Mouse (Mus musculus) fat pad, adult 2 months (tissue): Measurements from ENCODE around the gene Ncapg2.

Experiments
- DNase-seq: peaks from one replicate; pipeline ENCODE4 v3.0.0-alpha.2; 2011; ENCODE audit warnings: low read depth, low spot score; ENCODE audit errors: extremely low read depth

The Ncapg2 gene

GRCm38 (mm10) chr12:116438591-116438990, 33.4 kb downstream of the Ncapg2 start:
- no peak for DNase-seq

DNA sequence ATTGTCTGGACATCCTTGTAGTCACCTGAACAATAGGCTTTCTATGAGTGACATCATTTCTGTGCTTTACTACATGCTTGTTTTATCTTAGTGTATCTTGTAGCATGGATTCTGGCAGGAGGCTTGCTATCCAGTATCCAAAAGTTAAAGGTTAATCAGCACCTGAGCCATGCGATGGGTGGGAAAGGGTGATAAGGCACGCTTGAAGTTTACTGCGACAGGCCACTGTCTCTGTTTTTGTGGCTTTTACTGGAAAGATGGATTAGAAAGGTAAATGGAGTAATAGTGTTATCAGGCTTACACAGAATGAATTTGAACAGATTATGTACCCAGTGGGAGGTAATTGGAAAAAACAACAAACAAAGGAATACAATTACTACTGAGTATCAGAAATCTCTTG, 37.0 kb downstream of the Ncapg2 start:
- DNase-seq = no peak

DNA sequence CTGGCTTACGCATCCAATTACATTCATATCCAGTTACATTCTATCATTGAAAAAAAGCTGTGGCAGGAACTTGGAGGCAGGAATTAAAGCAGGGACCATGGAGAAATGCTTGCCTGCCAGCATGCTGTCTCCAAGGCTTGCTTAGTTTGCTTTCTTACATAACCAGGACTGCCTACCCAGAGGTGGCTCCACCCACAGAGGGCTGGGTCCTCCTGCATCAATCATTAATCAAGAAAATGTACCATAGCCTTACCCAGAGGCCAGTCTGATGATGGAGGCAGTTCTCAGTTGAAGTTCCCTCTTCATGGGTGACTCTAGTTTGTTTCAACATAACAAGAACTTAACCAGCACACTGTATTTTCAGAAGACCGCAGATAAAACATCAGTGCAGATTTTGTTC, 44.3 kb downstream of the Ncapg2 start:
- no peak for DNase-seq

DNA sequence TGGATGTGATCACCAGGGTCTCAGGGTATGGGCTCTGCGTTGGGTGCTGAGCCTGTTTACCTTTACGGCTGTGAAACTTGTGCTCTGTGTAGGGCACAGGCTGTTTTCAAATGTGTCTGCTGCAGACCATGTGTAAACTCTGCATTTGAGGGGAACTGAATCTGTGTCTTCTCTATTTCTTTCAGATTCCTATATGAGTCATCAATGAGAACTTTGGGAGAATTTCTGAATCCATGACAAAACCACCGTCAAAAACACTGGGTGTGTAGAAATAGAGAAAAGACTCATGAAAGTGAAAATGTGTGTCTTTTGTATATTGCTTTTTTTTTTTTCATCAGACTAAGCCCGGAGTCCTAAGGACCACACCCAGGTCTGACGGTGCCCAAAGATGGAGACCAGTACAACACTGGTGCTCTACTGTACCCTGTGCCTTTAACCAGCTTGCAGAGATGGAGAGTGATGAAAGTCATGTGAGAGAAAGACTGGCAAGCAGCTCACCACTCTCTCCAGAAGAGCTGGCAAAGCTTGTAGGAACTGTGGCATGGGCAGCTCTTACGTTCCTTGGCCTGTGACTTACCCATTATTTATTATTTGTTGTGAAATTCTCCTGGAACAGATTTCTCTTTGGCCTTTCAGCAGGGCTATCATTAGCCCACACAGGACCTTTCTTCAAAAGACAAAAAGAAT, 55.3 kb downstream of the Ncapg2 start:
- DNase-seq = no peak

GRCm38 (mm10) chr12:116467030-116467429, 61.8 kb downstream of the Ncapg2 start:
- no peak for DNase-seq

GRCm38 (mm10) chr12:116468348-116468747, 63.1 kb downstream of the Ncapg2 start:
- DNase-seq = no peak

DNA sequence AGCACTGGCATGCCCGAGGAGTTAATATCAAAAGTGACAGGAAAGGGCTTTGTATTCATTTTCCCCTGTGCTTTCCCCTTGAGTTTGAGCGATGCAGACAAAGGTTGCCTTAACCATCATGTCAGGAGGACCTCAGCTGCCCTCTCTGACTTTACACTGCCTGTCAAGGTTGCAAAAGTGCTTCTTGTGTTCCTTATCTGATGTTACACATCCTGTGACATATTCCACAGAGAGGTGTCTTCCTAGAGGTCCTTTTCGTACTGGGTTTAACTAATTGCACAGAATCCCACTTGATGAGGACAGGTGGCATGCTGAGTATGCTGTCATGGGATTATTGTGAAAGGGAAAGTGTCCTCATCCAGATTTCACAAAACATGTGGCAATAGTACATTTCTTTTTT, 63.9 kb downstream of the Ncapg2 start:
- no peak for DNase-seq

DNA sequence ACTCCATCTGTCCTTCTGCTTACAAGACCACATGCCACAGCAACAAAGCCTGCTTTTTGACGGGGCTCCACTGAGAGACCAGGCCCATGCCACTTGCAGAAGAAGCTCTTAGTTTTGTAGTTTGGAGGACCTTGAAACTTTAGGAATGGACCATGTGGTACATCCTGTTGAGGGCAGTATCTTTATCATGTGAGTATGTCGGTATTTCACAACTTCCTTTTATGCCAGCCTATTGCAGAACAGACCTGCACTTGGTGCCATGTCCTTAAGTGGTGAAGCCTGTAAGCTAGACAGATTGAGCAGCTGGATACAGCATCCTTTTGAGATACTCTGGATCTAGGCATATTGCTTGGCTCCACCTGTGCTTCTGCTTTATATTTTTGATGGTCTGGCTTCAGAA, 68.1 kb downstream of the Ncapg2 start:
- no peak for DNase-seq

DNA sequence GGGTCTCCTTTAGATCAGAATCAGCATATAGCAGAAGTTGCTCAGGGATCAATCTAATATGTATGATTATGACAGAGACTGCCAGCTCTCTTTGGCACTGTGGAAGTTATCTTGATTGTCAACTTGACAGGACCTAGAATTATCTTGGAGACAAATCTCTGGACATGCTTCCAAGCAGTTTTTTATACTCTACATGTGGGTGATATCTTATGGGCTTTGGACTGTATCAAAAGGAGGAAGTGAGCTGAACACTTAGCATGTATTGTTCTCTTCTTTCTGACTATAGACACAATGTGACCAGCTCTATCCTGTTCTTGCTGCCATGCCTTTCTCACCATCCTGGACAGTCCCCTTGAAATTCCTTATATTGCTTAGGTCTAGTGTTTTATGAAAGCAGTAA, 68.6 kb downstream of the Ncapg2 start:
- DNase-seq = no peak

GRCm38 (mm10) chr12:116474676-116475075, 69.5 kb downstream of the Ncapg2 start:
- DNase-seq = no peak

- DNase-seq = no peak
Observed at GRCm38 (mm10) chr12:116478771-116479170, 73.6 kb downstream of the Ncapg2 start.

DNA sequence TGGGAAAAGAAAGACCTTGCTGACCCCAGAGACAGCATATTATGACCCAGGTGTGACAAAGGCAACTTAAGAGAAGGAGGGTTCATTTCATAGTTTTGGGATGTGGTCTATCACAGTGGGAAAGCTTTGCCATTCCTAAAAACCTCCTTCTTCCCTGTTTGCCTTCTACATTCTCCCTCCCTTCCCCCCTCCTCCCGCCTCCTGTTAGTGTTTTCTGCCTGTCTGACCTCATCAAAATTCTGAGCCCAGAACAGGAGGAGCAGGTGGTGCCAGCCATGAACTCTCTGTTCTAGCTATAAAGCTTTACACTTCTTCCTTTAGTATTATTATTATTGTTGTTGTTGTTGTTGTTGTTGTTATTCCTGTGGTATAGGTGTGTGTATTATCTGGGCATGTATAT, 76.7 kb downstream of the Ncapg2 start:
- DNase-seq = no peak

DNA sequence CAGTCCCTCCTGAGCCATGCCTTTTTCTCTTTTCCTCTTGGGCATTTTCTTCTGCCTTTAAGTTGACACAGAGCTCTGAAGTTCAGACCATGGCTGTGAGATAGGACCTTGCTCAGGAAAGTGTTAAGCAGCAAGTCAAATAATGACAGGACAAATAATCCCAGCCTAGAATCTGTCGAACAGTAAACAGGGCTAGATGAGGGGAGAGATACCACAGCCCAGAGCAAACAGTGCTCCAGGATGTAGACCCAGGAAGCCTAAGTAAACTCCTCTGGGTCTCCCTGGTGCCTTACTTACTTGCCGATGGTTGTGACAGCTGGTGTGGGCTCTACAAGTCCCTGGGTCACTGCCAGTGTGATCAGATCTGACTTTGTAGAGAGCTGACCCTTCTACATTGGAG, 78.4 kb downstream of the Ncapg2 start:
- no peak for DNase-seq

DNA sequence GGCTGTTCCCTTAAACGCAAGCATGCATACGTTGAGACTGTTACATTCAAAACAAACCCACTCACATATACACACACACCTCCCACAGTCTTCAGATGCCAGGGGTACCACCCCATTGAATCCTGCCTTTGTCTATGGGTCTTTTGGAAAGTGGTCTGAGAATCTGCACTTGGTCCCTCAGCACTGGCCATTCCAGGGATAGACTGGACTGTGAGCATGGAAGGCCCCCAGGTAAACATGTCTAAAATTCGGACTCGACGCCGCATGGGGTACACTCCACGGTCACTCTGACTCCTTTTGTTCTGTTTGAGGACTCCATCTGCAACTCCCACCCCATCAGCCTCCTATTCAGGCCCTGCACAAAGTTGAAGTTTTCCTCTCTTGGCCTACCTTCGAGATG, 79.8 kb downstream of the Ncapg2 start:
- no peak for DNase-seq

GRCm38 (mm10) chr12:116485591-116486403, 80.6 kb downstream of the Ncapg2 start, which contains the start of gene Ptprn2:
TSS of gene Ptprn2 (plus strand) at chr12:116485720.
- no peak for DNase-seq

- no peak for DNase-seq
Observed at GRCm38 (mm10) chr12:116486404-116486730, 81.2 kb downstream of the Ncapg2 start.

DNA sequence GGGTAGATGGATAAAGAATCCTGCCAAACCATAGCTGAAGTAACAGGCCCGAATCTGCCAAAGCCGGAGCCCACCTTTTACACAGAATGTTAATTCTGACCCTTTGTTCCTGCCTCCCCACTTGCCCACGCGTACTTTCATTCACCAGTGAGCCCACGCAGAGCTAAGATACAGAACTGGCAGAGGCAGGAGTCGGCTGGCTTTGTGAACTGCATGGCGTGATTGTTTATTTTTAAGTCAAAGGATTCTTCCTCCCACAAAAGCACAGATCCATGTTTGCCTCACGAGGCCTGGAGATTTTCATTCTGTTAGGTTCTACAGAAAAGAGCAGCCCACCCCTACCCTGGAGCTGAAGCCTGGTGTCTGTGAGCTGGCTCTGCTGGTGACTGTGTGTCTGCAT, 83.6 kb downstream of the Ncapg2 start:
- no peak for DNase-seq

- no peak for DNase-seq
Observed at GRCm38 (mm10) chr12:116490575-116491356, 85.6 kb downstream of the Ncapg2 start.

DNA sequence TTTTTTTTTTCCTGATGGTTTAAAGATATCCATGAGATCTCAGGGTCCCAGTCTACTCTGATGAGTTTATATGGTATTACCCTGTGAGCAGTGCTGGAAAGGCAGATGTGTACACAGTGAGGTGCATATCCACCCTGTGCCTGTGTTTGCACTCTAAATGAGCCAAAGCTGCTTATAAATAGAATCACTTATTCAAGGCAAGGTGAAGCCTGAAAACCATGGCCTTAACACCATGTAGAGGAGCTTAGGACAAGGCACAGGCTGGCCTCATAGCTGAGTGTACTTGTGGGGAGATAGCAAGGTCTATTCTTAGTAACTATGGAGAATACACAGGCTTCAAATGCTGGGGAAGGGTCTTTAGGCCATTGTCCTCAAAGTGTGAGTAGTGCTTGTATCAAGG, 93.5 kb downstream of the Ncapg2 start:
- DNase-seq = no peak

GRCm38 (mm10) chr12:116500652-116501051, 95.5 kb downstream of the Ncapg2 start:
- DNase-seq = no peak

DNA sequence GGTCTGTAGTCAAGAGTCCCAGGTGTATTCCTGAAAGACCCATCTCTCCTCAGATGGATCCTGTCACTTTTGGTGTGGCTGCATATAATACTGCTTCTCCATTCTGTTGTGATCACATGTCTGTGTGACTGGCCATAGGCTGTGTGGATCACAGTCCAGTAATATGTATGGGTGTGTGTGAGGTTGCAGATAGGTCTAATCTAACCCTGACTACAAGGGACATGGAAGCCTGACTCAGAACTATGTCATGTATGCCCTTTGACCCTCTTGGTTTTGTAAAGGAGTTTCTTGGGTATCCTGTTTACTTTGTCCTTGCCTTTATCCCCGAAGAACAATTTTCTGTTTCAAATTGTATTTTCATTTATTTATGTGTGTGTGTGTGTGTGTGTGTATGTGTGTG, 107.3 kb downstream of the Ncapg2 start:
- DNase-seq = no peak
